Mouse (Mus musculus) heart, embryonic 15.5 days (tissue): ENCODE measurements at regions not wholly inside any gene's neighbourhood (a gene's known extent, or its start where the extent isn't known, plus 50 kb on each side); places are given as distances from the start of the nearest gene placed in this dataset.

Source experiments
- ATAC-seq: fragments of 200-750 bp; cut with Nextera tagmentation; replicated peaks from 2 replicates; pipeline ENCODE4 v1.8.0; 2017; ENCODE audit warnings: low read depth, moderate TSS enrichment; ENCODE audit not compliant: insufficient number of reproducible peaks, insufficient read depth, low FRiP score
- H3K27ac ChIP-seq: fragments of 300-500 bp; sonication (generic); 2 replicates; pipeline ENCODE4 v1.5.1; 2015; ENCODE audit warnings: mild to moderate bottlenecking, inconsistent platforms
- H3K27me3 ChIP-seq: fragments of 300-500 bp; sonication (generic); 2 replicates; pipeline ENCODE4 v1.6.1; 2015; ENCODE audit warnings: inconsistent platforms
- H3K36me3 ChIP-seq: fragments of 300-500 bp; sonication (generic); 2 replicates; pipeline ENCODE4 v1.6.1; 2015; ENCODE audit warnings: mild to moderate bottlenecking, inconsistent platforms
- H3K4me1 ChIP-seq: fragments of 300-500 bp; sonication (generic); replicated peaks from 2 replicates; pipeline ENCODE4 v1.6.1; 2015; ENCODE audit warnings: inconsistent platforms
- H3K4me2 ChIP-seq: fragments of 300-500 bp; sonication (generic); 2 replicates; pipeline ENCODE4 v1.6.1; 2015; ENCODE audit warnings: inconsistent platforms, mild to moderate bottlenecking, moderate library complexity
- H3K4me3 ChIP-seq: fragments of 300-500 bp; sonication (generic); 2 replicates; pipeline ENCODE4 v1.5.1; 2015; ENCODE audit warnings: mild to moderate bottlenecking, inconsistent platforms
- H3K9ac ChIP-seq: fragments of 300-500 bp; sonication (generic); 2 replicates; pipeline ENCODE4 v1.6.1; 2015; ENCODE audit warnings: mild to moderate bottlenecking, inconsistent platforms
- H3K9me3 ChIP-seq: fragments of 300-500 bp; sonication (generic); replicated peaks from 2 replicates; pipeline ENCODE4 v1.6.1; 2016; ENCODE audit warnings: inconsistent platforms
- WGBS: fragments of 180-500 bp; shearing (Covaris S2); methylation state at CpG from one replicate; pipeline ENCODE4 v1.1.7; 2015; ENCODE audit warnings: mixed read lengths; 5-methylcytosine and 5-hydroxymethylcytosine counted together

GRCm38 (mm10) chr13:117088629-117089028 is 63.3 kb upstream of the Parp8 start:
- no peaks in the 10 kb centered on the region for H3K27me3 ChIP-seq
- no peak overlapping the region for H3K4me3 ChIP-seq
- H3K4me1 ChIP-seq, result no peaks in the 10 kb centered on the region
- no peak for ATAC-seq
- no peak overlapping the region for H3K4me2 ChIP-seq
- 66% methylated on average over 3 of the region's 3 CpGs for WGBS
- H3K27ac ChIP-seq, result no peak overlapping the region
- H3K9me3 ChIP-seq, result no peaks in the 10 kb centered on the region
- H3K9ac ChIP-seq, result no peak overlapping the region
- H3K36me3 ChIP-seq, result no peaks in the 10 kb centered on the region

GRCm38 (mm10) chr13:117082758-117083157 is 57.4 kb upstream of the Parp8 start:
- Histone ChIP-seq H3K4me3 (no peak overlapping the region), H3K27me3 (no peaks in the 10 kb centered on the region), H3K36me3 (no peaks in the 10 kb centered on the region), H3K27ac (no peak overlapping the region), H3K9me3 (no peaks in the 10 kb centered on the region), H3K9ac (no peak overlapping the region), H3K4me1 (no peaks in the 10 kb centered on the region), H3K4me2 (no peak overlapping the region)
- WGBS, result 77% methylated on average over 4 of the region's 4 CpGs
- no peak for ATAC-seq

- no peak overlapping the region for H3K4me2 ChIP-seq
- H3K27ac ChIP-seq, result no peak overlapping the region
- no peak overlapping the region for H3K4me3 ChIP-seq
- H3K27me3 ChIP-seq, result no peaks in the 10 kb centered on the region
- 59% methylated on average over 1 of the region's 1 CpGs for WGBS
- ATAC-seq, result no peak
- no peaks in the 10 kb centered on the region for H3K9me3 ChIP-seq
- no peaks in the 10 kb centered on the region for H3K4me1 ChIP-seq
- H3K36me3 ChIP-seq, result no peaks in the 10 kb centered on the region
- no peak overlapping the region for H3K9ac ChIP-seq
Measured at GRCm38 (mm10) chr13:117079316-117079715, 54.0 kb upstream of the Parp8 start.
